Mouse (Mus musculus) heart, postnatal 0 days (tissue): Measurements from ENCODE around the gene App.

ENCODE experiments used
- CTCF ChIP-seq: IDR thresholded peaks from 2 replicates; pipeline ENCODE4 v1.5.1; 2016; ENCODE audit warnings: antibody characterized with exemption, control low read depth, low read depth
- EP300 ChIP-seq: IDR thresholded peaks from 2 replicates; pipeline ENCODE4 v1.6.1; 2016; ENCODE audit warnings: antibody characterized with exemption, low read depth

DNA sequence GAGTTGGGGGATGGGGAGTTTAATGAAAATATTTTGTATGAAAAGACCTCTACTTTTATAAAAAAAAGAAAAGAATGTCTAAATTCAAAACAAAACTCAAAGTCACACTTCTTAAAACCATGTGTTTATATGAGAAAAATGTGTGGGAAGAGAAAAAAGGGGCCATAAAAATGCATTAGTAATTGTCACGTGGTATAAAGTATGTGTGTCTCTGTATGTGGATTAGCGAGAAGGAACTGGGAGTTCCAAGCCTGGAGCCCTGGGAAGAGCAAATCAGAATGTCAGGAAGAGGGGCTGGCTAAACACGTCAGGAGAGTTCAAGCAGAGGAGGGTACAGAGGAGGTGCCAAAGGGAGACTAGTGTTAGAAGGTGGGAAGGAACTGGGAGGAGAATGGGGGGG lies 7.9 kb upstream of the App start:
- TF ChIP-seq CTCF (no peak), EP300 (no peak)
